Mouse (Mus musculus) intestine, embryonic 16.5 days (tissue): ENCODE data around the gene Ifitm2. TPM values are rescaled to one million over a fixed set of nuclear protein-coding genes. Genes with fewer than 3 reads are reported as not detected.

Source experiments
- ATAC-seq: fragments of 200-750 bp; cut with Nextera tagmentation; 2 replicates; pipeline ENCODE4 v1.8.0; 2017; ENCODE audit warnings: moderate TSS enrichment, moderate library complexity
- H3K27ac ChIP-seq: fragments of 300-500 bp; sonication (generic); 2 replicates; pipeline ENCODE4 v1.5.1; 2014; ENCODE audit warnings: mild to moderate bottlenecking, low read length
- H3K27me3 ChIP-seq: fragments of 300-500 bp; sonication (generic); replicated peaks from 2 replicates; pipeline ENCODE4 v1.6.1; 2014; ENCODE audit warnings: low read length, control low read depth, mixed read lengths; ENCODE audit not compliant: control insufficient read depth, insufficient read depth
- H3K36me3 ChIP-seq: fragments of 300-500 bp; sonication (generic); 2 replicates; pipeline ENCODE4 v1.6.1; 2014; ENCODE audit warnings: low read length, control low read depth; ENCODE audit not compliant: control insufficient read depth, insufficient read depth
- H3K4me1 ChIP-seq: fragments of 300-500 bp; sonication (generic); 2 replicates; pipeline ENCODE4 v1.6.1; 2014; ENCODE audit warnings: low read length, control low read depth, mixed read lengths; ENCODE audit not compliant: control insufficient read depth, insufficient read depth
- H3K4me2 ChIP-seq: fragments of 300-500 bp; sonication (generic); 2 replicates; pipeline ENCODE4 v1.6.1; 2014; ENCODE audit warnings: low read depth, low read length, control low read depth
- H3K4me3 ChIP-seq: fragments of 300-500 bp; sonication (generic); 2 replicates; pipeline ENCODE4 v1.5.1; 2014; ENCODE audit warnings: mild to moderate bottlenecking, low read length
- H3K9ac ChIP-seq: fragments of 300-500 bp; sonication (generic); 2 replicates; pipeline ENCODE4 v1.6.1; 2014; ENCODE audit warnings: low read depth, low read length
- H3K9me3 ChIP-seq: fragments of 300-500 bp; sonication (generic); 2 replicates; pipeline ENCODE4 v1.6.1; 2016; ENCODE audit warnings: low read length, control low read depth; ENCODE audit not compliant: control insufficient read depth
- WGBS: fragments of 180-500 bp; shearing (Covaris S2); extraction: QIAGEN DNeasy Blood & Tissue Kit; methylation state at CpG from one replicate; pipeline ENCODE4 v1.1.7; 2014; 5-methylcytosine and 5-hydroxymethylcytosine counted together
- polyA plus RNA-seq: library from polyadenylated mRNA; unstranded; fragments of >200 nt; fragmentation: Nextera tagmentation; extraction: Ambion mirVana; gene quantifications from 2 replicates; pipeline ENCODE4 v1.2.1, GENCODE M21; 2015

Ifitm2 gene
- polyA plus RNA-seq, 1 experiment from 2014 or later, result 1,252 TPM

- no peaks in the 10 kb centered on the region for H3K9me3 ChIP-seq
- H3K36me3 ChIP-seq, result no peaks in the 10 kb centered on the region
- peaks cover 46% of the 10 kb centered on the region for H3K4me1 ChIP-seq
- H3K27me3 ChIP-seq, result no peaks in the 10 kb centered on the region
- H3K27ac ChIP-seq, result peak overlapping the region; percentile 97
- H3K4me2 ChIP-seq, result peak overlapping the region; percentile 90
- H3K4me3 ChIP-seq, result peak overlapping the region; percentile 63
- peak overlapping the region; percentile 77 for H3K9ac ChIP-seq
- ATAC-seq, result peak; percentile 43
- WGBS, result 4% methylated on average over 17 of the region's 17 CpGs
These were observed 445 bp downstream of the Ifitm2 start for GRCm38 (mm10) chr7:140955342-140955741.

DNA sequence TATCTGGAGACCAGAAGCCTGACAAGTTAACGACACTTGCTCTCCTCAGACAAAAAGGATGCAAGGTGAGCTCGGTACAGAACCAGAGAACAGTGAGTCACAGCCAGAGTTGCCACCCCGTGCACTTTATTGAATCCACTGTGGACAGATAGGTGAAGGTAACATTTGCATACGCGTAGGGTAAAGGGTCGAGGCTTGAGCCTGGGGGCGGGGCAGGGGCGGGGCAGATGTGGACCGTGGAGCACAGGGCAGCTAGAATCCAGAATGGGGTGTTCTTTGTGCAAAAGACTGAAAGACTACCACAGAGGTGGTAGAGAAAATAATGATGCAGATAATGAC is 1.1 kb downstream of the Ifitm2 start:
- Histone ChIP-seq H3K9me3 (no peaks in the 10 kb centered on the region), H3K9ac (peak overlapping the region; percentile 77), H3K27me3 (no peaks in the 10 kb centered on the region), H3K4me3 (peak overlapping the region; percentile 63), H3K4me1 (peaks cover 48% of the 10 kb centered on the region), H3K36me3 (0 out of 2 replicates have a peak, but pooled peaks cover 3% of the 10 kb centered on the region), H3K4me2 (peak overlapping the region; percentile 90), H3K27ac (peak overlapping the region; percentile 97)
- peak; percentile 36 for ATAC-seq
- WGBS, result 4% methylated on average over 9 of the region's 9 CpGs

DNA sequence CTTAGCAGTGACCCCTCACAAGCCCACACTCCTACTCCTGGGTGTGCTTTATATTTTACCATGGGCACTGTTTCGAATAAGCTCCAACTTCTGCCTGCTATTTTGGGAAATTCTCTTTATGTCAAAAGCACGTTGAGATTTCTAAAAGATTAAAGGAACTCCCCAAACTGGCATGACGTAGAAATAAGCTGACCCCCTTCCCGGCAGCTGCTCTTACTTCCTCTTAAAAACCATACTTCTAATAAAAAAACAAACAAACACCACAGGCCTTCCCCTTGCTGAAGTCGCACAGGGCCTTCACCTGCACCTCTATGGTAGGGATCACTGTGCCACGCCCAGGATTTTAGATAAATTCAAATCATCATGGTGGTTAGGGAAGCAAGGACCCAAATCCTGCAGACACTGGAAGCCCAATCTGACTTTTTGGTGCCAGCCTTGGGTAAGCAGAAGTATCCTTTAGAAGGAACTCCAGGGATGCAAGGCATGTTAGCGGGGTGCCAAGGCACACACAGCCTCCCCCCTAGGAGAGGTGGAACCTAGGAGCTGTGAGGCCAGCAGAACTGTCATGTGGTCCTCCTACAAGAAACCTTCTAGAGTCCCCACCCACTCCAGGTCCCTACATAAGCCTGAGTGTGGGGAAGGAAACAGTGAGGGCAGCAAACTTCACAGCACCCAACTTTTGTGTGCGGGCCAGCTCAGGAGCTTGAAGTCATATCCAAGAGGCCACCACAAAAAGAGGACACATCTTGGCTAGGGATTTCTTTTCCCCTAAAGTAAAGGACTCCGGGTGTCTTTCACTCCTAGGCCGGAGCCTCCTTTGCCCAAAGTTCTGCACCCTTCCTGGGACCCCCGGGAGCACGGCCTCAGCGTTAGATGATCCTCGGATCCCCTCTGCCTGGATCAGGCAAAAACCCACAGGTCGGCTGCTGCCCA is 1.7 kb downstream of the Ifitm2 start:
- peaks cover 52% of the 10 kb centered on the region for H3K4me1 ChIP-seq
- H3K9ac ChIP-seq, result peak overlapping the region; percentile 77
- peak overlapping the region; percentile 90 for H3K4me2 ChIP-seq
- no peak for ATAC-seq
- peak overlapping the region; percentile 63 for H3K4me3 ChIP-seq
- peak overlapping the region; percentile 51 for H3K27ac ChIP-seq
- WGBS, result 45% methylated on average over 15 of the region's 15 CpGs
- no peaks in the 10 kb centered on the region for H3K27me3 ChIP-seq
- no peaks in the 10 kb centered on the region for H3K9me3 ChIP-seq
- 0 out of 2 replicates have a peak, but pooled peaks cover 6% of the 10 kb centered on the region for H3K36me3 ChIP-seq

DNA sequence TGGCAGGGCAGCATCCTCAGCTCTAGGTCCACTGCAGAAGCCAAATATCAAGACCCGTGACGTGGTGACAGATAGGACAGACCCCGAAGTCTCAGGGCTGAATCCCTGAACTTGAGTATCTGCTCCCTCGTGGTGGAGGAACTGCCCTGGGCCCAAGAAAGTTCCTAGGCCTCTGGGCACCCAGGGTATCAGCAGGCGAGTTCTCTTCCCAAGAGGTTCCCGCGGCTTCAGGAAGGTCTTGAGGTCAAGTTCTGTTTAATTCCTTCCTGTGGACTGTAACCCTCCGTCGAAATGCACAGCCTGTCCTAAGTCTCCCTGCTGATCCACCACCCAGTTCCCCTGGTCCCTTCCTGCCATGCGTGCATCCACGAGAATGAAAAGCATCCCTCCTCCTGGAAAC is 2.7 kb downstream of the Ifitm2 start:
- Histone ChIP-seq H3K4me2 (peak overlapping the region; percentile 90), H3K9ac (no peak overlapping the region), H3K36me3 (peaks cover 9% of the 10 kb centered on the region), H3K9me3 (no peaks in the 10 kb centered on the region), H3K4me3 (peak overlapping the region; percentile 63; the same call in 1 of the 2 replicates), H3K4me1 (peaks cover 52% of the 10 kb centered on the region), H3K27me3 (no peaks in the 10 kb centered on the region), H3K27ac (no peak overlapping the region)
- ATAC-seq, result no peak
- 64% methylated on average over 11 of the region's 11 CpGs for WGBS

DNA sequence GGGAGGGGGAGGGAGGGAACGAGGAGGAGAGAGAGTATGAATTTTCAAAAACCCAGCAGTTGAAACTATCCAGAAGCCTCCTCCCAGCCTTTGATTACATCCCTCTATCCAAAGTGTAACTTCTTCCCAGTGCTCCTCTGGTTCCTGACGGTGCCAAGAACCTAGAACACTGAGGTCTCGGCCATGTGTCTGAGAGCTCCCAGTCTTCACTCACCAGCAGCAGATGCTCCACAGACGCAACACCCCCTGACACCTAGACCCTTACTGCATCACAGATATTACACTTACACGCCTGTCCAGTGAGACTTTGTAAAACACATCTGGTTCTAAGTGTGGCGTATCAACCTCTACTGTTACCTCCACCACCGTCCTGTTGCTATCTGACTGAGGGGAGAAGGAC is 3.3 kb downstream of the Ifitm2 start:
- 64% methylated on average over 7 of the region's 7 CpGs for WGBS
- Histone ChIP-seq H3K27ac (no peak overlapping the region), H3K4me1 (peaks cover 52% of the 10 kb centered on the region), H3K9ac (no peak overlapping the region), H3K4me2 (no peak overlapping the region), H3K4me3 (no peak overlapping the region), H3K27me3 (no peaks in the 10 kb centered on the region), H3K36me3 (peaks cover 15% of the 10 kb centered on the region), H3K9me3 (no peaks in the 10 kb centered on the region)
- ATAC-seq, result no peak

DNA sequence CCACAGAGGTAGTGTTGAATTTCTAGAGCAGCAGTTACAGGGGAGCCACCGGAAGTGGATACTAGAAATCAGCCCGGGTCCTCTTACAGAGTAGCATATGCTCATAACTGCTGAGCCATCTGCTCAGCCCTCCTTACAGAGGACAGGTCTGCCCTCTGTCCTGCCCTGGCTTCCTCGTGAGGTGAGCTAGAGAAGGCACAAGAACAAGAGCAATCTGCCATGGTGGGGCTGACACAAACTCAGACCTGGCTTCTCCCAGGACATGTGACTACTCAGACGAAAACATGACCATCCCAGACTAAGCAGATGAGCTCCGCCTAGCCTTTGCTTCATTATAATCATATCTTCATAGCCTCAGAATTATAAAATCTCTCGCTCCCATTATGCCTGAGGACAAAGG is 4.0 kb downstream of the Ifitm2 start:
- Histone ChIP-seq H3K9me3 (no peaks in the 10 kb centered on the region), H3K4me3 (no peak overlapping the region), H3K4me1 (peaks cover 47% of the 10 kb centered on the region), H3K36me3 (peaks cover 15% of the 10 kb centered on the region), H3K9ac (no peak overlapping the region), H3K4me2 (no peak overlapping the region), H3K27ac (no peak overlapping the region), H3K27me3 (no peaks in the 10 kb centered on the region)
- no peak for ATAC-seq
- 67% methylated on average over 6 of the region's 6 CpGs for WGBS

GRCm38 (mm10) chr7:140951051-140951450 is 4.7 kb downstream of the Ifitm2 start:
- ATAC-seq, result no peak
- peak overlapping the region; percentile 54; the same call in 1 of the 2 replicates for H3K9ac ChIP-seq
- H3K4me2 ChIP-seq, result no peak overlapping the region; the same call in 1 of the 2 replicates
- peak overlapping the region; percentile 68 for H3K27ac ChIP-seq
- no peaks in the 10 kb centered on the region for H3K9me3 ChIP-seq
- peaks cover 40% of the 10 kb centered on the region for H3K4me1 ChIP-seq
- WGBS, result 29% methylated on average over 8 of the region's 8 CpGs
- H3K36me3 ChIP-seq, result peaks cover 16% of the 10 kb centered on the region
- no peaks in the 10 kb centered on the region for H3K27me3 ChIP-seq
- no peak overlapping the region for H3K4me3 ChIP-seq

DNA sequence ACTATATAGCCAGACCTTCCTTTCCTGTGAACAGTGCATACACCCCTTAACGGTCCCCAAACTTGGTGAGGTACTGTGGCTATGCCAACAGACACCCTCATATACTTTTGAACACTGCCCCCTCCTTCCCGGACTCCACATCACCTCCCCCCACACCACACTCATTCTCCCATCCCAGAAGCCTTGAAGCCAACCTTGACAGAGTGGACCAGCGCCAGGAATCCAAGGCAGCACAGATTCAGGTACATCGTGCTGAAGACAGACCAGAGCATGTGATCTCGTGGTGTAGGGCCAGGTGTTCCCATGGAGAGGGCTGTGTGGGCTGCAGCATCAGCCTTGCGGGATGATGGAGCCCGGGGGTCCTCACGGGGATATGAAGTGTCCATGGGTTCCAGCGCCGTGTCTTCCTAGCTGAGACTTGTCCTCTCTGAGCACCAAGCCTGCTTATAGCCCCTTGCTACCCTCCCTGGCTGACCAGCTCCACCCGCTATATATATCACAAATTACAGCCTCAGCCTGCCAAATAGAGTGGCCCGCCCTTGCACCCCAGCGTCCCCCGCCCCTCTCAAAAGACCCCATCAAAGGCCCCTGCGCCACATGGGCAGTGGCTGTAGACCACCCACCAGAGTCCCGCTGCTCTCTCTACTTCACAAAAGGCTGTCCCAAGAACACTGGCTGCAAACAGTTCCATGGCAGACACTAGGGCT is 5.8 kb downstream of the Ifitm2 start, which contains the start of gene Ifitm5:
TSS of gene Ifitm5 (minus strand) at position 468 of the 707 bp plus-strand sequence.
- peaks cover 40% of the 10 kb centered on the region for H3K4me1 ChIP-seq
- 78% methylated on average over 16 of the region's 16 CpGs for WGBS
- H3K4me2 ChIP-seq, result no peak within 1 kb of the TSS; the same call in 1 of the 2 replicates
- H3K27ac ChIP-seq, result peak within 1 kb of the TSS; percentile 68
- no peak within 1 kb of the TSS for H3K4me3 ChIP-seq
- no peaks in the 10 kb centered on the region for H3K9me3 ChIP-seq
- ATAC-seq, result no peak
- peaks cover 25% of the 10 kb centered on the region for H3K36me3 ChIP-seq
- no peaks in the 10 kb centered on the region for H3K27me3 ChIP-seq
- H3K9ac ChIP-seq, result peak within 1 kb of the TSS; percentile 54; the same call in 1 of the 2 replicates

DNA sequence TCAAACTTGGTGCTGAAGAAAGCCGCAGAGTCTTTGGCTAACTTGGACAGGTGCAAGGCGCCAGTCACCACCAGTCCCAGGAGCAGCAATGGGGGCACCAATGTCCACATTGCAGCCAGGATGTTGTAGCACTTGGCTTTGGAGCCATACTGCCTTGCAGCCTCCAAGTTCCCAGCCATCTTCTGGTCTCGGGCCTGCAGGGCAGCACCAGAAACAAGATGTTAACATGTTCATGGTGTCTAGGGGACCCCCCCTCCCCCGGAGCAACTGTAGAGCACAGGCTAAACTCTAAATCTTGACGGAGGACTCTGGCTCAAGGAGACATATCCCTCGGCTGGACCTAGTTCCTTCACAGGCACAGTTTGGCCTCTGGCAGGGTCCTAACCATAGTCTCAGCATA is 6.5 kb downstream of the Ifitm2 start:
- Histone ChIP-seq H3K27ac (no peak overlapping the region), H3K9ac (no peak overlapping the region), H3K9me3 (no peaks in the 10 kb centered on the region), H3K27me3 (no peaks in the 10 kb centered on the region), H3K4me1 (peaks cover 37% of the 10 kb centered on the region), H3K4me2 (no peak overlapping the region), H3K36me3 (peaks cover 26% of the 10 kb centered on the region), H3K4me3 (no peak overlapping the region)
- ATAC-seq, result no peak
- 87% methylated on average over 6 of the region's 6 CpGs for WGBS
